Mouse (Mus musculus): ENCODE measurements around the gene Tmem201. TPM values are rescaled to one million over a fixed set of nuclear protein-coding genes. Genes with fewer than 3 reads are reported as not detected.
A peak's percentile ranks its signal among the peaks of the same experiment; 100 is the strongest.
"Not testable (repeated sequence)": the region's sequence is repeated elsewhere in the genome, so short reads cannot be mapped to it uniquely, and the experiment has no call there.

Tmem201 gene
- 10 to 100 TPM; 29.0 to 41.6 (median 36.4) TPM for total RNA-seq (2022)

DNA sequence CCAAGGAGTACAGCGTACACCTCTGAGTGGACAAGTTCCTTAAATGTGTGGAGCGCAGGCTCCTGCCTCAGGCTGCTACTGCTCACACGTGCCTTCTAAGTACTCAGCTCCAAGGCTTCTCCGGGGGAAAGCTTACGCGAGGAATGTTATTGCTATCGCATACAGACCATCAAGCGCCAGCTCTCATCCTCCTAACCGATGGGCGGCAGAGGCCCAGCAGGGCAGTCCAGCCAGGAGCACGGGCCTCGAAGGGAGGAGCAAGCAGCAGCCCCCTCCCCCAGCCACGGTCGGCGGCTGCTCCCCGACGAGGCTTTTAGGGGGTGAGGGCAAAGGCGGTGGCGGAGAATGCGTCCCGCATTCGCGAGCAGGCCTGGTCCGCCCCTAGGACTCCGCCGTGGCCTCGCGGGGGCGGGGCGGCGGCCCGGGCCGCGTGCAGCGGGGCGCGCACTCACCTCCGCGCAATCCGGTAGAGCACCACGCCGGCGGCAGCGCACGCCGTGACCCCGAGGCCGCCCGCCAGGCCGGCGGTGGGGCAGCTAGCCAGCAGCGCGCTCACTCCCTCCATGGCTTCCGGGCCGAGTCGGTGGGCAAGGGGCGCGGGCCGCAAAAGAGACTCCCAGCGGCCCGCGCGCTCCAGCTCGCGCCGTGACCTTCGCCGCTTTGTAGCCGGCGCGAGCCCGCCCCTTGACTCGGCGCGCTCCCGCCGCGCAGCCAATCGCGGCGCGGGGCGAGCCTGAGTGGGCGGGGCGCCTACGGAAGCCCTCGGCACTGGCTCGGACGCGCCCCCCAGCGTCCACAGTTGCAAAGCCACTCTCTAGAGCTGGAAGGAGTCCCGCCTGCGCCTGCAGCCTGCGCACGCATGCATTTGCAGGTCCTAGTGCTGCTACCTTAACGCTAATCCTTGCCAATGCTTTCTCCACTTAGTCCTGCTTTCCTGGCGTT is at the start of gene Tmem201:
TSS of gene Tmem201 (minus strand) at position 662 of the 942 bp plus-strand sequence.
- DNase-seq, result peak; percentile 88

DNA sequence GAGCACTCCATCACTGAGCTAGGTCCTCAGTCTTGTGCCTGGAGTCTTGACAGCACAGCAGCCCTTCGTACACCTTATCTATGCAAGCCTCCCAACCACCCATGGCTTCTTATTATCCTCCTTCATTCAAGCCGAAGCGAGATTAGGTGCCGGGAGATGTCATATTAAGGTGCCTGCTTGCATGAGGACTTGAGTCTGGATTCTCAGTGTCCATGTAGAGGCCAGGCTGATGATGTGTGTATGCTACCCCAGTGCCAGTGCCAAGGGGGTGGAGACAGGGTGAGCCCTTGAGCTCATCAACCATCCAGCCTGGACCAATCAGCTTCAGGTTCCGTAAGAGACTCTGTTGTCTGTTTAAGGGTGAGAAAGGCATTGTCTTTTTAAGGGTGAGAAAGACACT is 47.1 kb upstream of the Tmem201 start:
- no peak for DNase-seq

DNA sequence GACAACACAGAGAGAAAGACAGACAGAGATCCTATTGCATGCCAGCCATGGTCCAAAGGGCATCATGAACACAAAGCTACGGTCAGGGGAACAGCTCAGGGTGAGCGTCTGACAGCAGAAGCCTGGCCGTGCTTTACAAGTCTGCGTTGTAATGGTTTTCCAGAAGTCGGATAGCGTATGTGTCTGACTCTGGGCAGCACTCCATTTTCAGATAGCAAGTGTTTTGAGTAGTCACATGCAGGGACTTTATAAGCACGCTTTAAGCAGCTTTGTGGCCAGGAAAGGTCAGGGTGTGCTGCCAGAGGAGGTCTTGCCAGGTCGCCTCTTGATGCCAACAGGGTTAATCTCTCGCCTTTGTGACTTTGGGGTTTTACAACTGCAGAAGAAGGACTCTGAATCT is 46.5 kb upstream of the Tmem201 start:
- no peak for DNase-seq

DNA sequence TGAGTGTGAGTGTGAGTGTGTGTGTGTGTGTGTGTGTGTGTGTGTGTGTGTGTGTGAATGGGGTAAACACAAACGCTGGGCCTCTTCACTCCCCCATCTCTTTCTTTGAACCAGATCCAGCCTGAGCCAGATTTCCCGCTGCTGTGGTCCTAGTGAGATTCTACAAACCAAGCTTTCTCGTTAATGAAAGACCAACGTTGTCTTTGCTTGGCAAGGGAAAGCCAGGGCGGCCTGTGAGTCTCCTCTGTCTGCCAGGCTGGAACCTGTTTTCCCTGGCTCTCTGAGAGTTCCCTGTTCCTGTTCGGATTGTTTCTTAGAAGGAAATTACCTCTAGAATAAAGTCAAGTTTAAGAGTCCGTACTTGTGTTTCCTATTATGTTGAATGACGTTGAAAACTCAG is 45.1 kb upstream of the Tmem201 start:
- DNase-seq, result no peak

DNA sequence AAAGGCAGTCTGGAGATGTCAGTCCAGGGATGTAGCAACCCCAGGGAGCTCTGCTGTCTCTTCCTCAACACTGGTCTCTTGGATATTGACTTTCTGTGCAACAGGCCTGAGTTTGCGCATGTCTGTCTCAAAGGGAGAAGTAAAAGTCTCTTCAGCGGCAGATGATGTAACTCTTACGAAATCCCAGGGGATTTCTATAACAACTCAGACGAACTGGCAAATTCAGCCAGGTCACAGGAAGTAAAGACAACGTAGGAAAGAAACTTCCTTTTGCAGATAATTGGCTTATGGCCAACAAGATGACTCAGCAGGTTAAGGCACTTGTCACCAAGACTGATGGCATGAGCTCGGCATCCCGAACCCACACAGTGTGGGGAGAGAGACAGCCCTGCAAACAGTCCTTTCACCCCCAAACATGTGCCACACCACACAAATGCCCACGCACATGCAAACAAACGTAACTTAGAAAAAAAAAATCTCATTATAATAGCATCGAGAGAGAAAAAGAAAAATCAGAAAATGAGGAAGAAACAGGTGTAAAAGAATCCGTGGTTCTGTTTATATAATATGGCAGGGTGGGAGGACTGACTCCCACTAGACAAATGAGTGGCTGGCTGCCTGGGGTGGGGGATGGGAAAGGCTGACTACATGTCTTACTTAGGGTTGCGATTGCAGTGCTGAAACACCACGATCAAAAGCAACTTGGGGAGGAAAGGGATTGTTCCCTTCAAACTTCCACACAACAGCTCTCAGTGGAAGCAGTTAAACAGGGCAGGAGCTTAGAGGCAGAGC is 42.9 kb upstream of the Tmem201 start:
- no peak for DNase-seq

DNA sequence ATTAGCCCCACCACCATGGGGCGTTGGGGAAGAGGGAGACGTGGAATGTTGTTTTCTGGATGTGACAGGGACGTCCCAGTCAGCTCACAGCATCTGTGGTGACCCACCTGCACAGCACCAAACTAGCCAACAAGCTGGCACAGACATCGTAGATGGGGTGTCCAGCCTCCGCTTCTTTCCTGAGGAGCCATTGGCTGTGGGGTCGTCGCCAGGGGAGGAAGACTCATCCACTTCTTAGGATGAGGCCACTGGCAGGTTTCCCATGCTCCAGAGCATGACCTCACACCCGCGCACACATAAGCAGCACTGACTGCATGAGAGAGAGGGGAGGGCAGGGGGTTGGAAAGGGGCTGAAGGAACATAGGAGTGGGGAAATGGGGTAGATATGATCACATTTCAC is 42.1 kb upstream of the Tmem201 start:
- no peak for DNase-seq

DNA sequence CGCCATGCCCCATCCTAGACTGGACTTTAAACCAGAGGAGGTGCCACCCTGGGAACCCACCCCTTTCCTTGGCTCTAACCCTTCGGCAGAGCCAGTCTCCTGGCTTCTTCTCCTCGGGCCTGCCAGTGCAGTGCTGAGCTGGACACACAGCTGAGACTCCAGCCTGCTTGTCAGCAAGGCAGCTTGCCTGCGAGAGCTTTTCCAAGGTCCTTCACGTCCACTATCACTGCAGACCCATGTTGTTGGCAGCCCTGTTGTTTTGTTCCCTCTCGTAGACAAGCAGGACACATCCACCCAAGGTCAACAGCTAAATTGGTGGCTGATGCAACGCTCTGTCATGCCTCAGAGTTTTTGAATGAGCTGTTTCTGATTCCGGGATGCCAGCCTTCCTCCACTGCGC is 39.3 kb upstream of the Tmem201 start:
- peak; percentile 85 for DNase-seq

DNA sequence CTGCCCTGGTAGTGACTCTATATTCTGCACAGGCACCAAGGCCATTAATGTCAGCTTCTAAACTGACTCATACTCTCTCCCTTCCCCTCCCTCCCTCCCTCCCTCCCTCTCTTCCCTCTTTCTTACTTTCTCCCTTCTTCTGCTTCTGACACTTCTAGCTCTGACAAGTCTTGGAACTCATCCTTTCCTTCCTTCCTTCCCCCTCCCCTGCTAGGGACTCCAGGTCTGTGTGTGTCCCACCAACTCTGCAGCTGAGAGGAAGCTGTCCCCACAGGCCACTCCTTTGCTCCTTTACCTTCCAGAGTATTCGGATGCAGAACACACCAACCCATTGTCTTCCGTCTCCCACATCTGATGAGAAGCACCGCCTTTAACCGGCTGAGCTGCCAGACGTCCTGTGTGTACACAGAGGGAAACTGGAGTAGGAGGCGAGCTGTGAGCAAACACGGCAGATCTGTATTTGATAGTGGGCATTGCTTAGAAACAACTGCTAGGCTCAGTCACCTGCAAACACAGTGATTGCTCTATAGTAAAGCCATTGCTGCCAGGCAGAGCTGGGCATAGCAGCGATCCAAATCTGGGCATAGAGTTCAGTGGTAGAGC is 38.0 kb upstream of the Tmem201 start:
- no peak for DNase-seq

DNA sequence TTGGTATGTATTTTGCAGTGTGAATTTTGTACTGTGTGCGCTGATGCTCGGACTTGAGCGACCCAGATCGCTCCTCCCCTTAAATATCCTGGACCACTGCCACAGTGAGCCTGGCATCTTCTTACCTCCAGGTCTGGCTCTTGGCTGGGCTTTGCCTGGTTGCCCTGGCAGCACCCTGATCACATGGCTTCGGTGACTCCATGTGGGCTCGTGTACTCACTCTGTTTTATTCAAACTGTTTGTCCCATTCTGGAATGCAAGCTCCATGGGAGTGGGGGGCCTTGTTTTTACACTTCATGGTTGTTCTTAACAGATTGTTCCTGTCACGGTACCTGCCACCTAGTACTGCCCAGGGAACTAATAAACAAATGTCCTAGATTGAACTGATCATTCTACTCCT is 37.5 kb upstream of the Tmem201 start:
- peak; percentile 75 for DNase-seq

DNA sequence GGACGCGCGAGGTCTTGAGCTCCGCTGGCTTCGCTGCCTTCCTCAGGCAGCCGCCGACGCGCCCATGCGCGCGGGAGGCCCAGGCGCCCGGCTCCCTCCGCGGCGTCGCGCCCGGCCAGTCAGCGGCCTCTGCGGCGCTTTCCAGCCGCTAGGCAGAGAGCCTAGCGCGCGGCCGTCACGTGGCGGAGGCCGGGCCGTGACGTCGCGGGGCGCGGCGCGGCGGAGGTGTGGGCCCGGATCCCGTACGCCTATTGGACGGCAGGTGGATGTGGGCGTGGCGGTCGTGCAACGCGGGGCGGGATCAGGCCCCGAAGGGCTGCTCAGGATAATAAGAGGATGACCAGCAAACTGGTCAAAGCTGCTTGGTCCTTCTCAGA is 36.2 kb upstream of the Tmem201 start, which contains the start of gene Slc25a33:
TSS of gene Slc25a33 (minus strand) at position 184 of the 377 bp plus-strand sequence.
- DNase-seq, result peak; percentile 95

DNA sequence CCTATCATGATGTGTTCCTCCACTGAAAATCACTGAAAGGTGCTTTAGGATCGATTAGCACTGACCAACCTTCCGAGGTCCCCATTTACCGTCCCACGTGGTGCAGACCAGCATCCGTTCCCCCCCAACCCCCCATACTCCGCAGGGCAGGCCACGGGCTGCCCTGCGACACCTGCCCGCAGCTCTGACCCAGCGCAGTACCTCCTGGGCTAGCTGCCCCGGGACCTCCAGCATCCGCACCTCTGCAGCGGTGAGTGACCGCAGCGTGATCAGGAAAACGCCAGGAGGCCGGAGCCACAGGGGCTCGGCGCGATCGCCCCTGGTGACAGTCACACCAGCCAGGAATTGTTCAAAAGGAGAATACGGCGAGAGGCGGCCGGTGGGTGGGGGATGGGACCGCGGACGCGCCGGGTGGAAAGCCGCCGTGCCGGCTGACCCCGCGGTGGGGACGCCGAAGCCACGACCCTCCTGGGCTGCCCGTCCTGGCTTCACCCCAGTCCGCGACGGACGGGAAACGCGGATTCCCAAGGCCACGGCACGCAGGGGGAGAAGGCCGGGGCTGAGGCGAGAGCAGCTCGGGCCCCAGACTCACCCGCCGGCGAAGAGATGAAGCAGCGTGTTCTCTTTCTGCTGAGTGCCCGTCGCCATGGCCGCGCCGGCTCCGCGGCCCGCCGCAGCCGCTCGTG is 35.7 kb upstream of the Tmem201 start:
- DNase-seq, result no peak

DNA sequence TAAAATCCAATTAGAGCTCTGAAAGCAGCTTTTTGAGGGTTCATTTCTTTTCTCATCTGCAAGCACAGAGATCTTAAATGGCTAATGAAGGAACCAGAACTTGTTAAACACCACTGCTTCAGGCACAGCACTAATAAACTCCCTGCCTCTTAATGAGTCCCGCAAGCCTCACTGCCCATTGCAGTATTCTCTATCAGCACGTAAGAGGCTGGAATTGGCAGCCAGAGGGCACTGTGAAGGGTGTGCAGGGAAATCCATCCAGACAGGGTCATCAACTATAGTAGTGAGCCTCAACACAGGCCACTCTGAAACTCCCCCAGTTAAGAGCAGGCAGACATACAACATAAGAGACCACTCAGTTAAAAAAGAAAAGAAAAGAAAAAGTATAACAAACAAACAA is 34.5 kb upstream of the Tmem201 start:
- DNase-seq, result no peak

DNA sequence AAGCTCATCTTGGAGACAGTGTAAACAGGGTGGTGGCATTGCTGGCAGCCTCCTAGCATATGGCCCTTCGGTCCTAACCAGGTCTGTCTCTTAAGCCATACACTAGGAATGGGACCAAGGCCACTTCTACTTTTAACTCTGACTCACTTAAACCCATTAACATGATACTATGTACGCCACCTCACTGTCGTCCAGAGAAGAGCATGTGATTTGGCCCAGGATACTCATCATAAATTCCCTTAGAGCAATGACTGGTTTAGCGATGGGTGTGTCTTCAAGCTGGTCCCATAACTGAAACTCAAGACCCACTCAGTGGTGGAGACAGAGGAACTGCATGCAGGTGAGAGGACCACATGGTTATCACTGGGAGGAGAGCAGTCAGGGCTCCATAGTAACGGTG is 27.4 kb upstream of the Tmem201 start:
- DNase-seq, result no peak

DNA sequence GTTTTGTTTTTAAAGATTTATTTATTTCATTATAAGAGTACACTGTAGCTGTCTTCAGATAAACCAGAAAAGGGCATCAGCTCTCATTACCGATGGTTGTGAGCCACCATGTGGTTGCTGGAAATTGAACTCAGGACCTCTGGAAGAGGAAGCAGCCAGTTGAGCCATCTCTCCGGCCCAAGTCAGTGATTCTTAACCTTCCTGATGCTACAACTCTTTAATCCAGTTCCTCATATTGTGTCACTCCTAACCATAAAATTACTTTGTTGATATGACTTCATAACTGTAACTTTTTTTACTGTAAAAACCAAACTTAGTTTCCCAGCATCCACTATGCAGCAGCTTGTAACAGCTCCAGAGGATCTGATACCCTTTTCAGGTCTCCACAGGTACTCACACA is 25.5 kb upstream of the Tmem201 start:
- no peak for DNase-seq

DNA sequence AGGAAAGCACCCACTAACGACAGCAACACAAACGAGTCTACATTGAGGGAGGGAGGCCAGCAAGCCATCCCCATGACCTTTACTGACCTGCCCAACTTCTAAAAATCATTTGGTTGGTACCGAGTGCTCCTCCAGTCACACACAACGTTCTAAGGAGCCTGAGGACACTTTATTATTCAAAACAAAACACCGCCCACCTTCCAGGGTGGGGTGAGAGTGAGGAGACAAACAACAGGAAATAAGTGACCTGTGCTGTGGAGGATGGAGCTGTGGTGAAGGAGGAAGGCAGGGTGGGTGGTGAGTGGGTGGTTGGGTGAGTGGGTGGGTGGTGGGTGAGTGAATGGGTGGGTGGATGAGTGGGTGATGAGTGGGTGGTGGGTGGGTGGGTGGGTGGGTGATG is 21.7 kb upstream of the Tmem201 start:
- DNase-seq, result no peak

DNA sequence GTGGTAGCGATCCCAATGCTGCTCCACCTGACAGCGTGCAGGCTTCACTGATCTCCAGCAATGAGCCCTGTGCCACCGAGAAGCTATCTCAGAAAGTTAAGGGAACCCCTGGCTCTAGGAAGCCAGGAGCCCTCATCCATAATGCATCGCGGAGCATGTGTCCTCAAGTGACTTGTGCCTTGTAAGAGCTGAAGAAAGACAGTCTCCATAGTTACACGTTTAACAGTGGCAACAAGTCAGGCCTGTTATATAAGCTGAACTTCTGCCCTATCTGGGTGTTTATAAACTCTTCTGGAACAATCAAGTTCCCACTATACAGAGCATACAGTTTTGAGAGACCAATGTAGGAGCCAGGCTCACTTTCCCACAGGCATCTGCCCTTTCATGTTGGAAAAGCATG is 20.6 kb upstream of the Tmem201 start:
- DNase-seq, result no peak

DNA sequence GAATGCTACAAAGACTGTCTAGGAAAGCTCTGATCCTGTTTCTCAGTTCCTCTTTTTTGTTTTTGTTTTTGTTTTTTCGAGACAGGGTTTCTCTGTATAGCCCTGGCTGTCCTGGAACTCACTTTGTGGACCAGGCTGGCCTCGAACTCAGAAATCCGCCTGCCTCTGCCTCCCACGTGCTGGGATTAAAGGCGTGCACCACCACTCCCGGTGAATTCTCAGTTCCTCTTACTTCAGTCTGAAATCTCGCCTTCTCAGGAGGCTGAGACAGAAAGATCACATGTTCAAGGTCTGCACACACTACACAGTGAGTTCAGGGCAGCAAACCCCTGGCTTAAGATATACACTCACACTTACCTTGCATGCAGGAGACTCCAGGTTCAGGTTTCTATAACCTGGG is 18.7 kb upstream of the Tmem201 start:
- DNase-seq, result not testable (repeated sequence)

DNA sequence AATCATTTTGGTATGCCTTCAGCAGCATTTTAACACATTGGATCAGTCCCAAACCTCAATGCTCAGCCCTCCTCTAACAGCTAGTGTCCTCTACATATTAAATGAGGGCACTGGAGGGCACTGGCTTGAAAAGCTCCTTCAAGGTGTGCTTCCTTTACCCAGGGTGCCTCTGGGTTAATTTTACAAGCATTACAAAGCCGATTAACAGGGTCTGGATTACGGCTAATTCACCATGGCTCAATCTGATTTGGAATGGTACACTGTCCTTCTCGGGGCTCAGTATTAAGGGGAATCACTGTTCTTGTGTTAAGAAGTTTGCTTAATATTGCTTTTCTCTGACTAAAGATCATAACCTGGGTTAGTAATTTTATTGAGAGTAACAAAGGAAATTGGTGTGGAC is 15.0 kb upstream of the Tmem201 start:
- DNase-seq, result no peak

DNA sequence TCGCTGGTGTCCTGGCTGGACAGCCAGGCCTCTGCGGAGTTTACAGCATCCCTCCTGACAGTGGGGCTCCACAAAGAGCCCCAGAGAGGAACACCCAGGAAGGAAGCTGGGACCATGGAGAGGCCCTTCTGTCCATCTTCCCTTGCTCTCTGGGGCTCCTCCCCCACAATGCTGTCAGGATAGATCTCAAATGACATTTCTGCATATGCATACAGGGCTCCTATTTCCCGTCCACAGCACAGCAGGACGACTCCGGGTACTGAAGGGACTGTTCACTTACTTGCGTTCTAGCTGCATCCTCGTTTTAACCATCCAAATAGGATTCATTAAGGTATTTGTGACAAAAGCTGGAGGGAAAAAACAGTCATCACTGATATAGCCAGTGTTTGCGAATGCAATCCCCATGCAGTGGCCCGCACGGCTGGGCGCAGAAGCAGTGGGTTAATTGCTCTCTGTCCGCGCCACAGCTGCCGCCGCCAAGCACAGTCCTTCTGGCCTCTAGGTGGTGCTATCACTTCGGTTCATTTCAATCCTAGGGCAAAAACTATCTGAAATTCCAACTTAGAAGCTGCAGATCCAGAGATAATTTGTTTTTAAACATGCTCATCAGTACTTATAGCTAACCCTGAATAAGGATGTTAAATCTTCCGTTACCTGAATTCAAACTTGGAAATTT is 14.4 kb upstream of the Tmem201 start:
- DNase-seq, result no peak

DNA sequence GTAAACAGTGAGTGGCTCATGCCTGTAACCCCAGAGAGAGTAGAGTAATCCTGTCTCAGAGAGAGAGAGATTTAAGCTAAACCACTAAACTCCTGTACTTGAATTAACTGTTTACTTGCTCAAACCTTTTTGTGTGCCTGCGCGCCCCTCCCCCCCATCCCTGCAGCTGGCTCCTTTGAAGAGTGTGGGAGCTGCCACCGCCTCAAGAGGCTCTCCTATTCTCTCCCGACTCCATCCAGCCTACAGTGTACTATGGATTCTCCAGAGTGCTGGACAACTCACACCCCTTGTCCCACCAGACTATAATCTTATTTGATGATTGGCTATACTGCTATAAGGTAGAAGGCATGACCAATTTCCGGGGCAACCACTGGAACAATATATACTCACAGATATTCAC is 12.8 kb upstream of the Tmem201 start:
- DNase-seq, result no peak

DNA sequence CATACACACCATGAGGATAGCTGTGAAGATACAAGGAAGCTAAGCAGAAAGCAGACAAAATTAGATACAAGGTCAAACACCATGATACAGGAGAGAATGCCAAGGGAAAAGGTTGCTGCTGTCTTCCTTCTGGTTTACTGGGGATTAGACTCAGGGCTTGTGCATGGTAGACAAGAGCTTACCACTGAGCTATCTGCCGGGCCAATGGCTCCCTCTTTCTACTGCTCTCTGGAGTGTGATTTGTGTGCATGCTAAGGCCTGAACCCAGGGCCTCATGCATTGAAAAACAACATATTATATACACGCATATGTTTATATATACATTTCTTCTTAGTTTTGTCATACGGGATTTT is 11.8 kb upstream of the Tmem201 start:
- DNase-seq, result not testable (repeated sequence)
